Mouse (Mus musculus): Measurements from ENCODE around the gene Ucma. TPM values are rescaled to one million over a fixed set of nuclear protein-coding genes. Genes with fewer than 3 reads are reported as not detected.

Gene Ucma
- polyA plus RNA-seq (2012; rRNA removed; ENCODE audit: low replicate concordance), result not detected in 2 replicates

GRCm38 (mm10) chr2:4975807-4976206, at the start of gene Ucma:
TSS of gene Ucma (plus strand) at chr2:4976122.

DNA sequence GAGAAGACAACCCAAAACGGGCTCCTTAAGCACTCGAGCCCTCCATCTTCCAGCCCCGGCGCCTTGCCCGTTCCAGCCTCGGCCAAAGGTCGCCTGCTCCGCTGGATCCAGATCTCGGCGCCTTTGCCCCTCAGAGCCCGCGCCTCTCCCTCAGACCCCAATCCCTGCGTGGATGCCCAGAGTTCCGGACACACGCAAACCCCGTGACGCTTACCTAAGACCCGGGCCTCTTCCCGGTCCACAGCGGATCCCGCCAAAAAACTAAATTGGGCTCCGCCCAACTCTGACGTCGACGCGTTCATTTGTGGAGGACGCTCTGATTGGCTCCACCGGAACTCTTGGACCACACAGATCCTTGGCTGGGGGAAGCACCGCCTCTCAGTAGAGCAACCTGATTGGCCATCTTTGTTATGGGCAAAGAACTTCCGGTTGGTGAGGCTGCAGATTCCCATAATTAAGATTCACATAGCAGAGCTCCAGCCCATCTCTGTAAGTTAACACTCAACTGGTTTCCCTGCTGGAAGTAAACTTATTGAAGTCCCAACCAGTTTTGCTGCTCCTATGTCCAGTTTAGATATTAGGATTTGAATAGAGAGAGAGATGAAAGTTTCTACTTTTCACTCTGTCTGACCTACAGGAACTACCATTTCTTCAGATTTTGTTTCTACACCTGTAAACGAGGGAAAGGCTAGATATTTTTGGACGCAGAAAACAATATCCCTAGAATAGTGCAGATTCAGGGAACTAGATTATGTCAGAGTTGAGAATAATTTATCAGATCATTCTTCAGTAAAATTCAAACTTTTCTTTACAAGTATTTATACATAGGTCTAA, 36.8 kb downstream of the Ucma start, which contains the start of gene Mcm10:
Gene Mcm10, minus strand, starts transcription at position 301 of the 834 bp plus-strand sequence.

Other genes starting within 250 kb of the Ucma start
- gene Sephs1, start 94.6 kb upstream of the Ucma start, polyA plus RNA-seq (2012; rRNA removed; ENCODE audit: low replicate concordance), result 6.6 and 7.2 TPM in 2 replicates
- 125 and 178 TPM in 2 replicates for gene Phyh, start 57.1 kb upstream of the Ucma start, polyA plus RNA-seq (2012; rRNA removed; ENCODE audit: low replicate concordance)
- gene Mcm10, start 36.7 kb downstream of the Ucma start, polyA plus RNA-seq (2012; rRNA removed; ENCODE audit: low replicate concordance), result 5.3 and 6.0 TPM in 2 replicates
- 10.7 and 44.6 TPM in 2 replicates for gene Optn, start 87.9 kb downstream of the Ucma start, polyA plus RNA-seq (2012; rRNA removed; ENCODE audit: low replicate concordance)
- 4.6 and 10.7 TPM in 2 replicates for gene Ccdc3, start 161.7 kb downstream of the Ucma start, polyA plus RNA-seq (2012; rRNA removed; ENCODE audit: low replicate concordance)